Mouse (Mus musculus) cerebellum, adult 2 months (tissue): ENCODE data around the gene Hsd17b7.

Source experiments
- CTCF ChIP-seq: fragments of 200-500 bp; IDR thresholded peaks from 2 replicates; pipeline ENCODE4 v1.5.1; 2011; ENCODE audit warnings: low read depth, mild to moderate bottlenecking, control low read depth, low read length, moderate library complexity, borderline replicate concordance; ENCODE audit not compliant: insufficient read depth
- POLR2A ChIP-seq: fragments of 200-500 bp; IDR thresholded peaks from 2 replicates; pipeline ENCODE4 v1.6.1; 2011; ENCODE audit warnings: low read length, control low read depth, borderline replicate concordance; ENCODE audit not compliant: insufficient read depth

DNA sequence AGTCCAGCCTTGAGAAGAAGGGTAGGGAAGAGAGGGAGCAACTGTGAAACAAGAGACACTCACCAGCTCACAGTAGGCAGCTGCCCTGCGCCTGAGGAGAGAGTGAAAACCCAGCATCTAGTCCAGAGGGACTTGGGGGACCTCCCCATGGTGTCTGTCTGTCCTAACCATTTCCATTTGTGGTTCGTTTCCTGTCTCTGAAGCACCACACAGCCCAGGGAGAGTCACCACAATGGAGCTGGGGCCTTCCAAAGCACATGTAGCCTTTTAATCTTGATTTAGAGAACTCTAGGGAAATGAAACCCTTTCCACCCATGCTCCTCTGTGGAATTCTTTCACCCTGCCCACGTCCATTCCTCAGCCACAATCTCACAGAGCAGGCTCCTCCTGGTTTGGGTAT lies 36.3 kb upstream of the Hsd17b7 start:
- TF ChIP-seq POLR2A = no peak
- no peak for TF ChIP-seq CTCF
